Mouse (Mus musculus) limb, embryonic 10.5 days (tissue): ENCODE measurements around the gene Rbm4. TPM values are rescaled to one million over a fixed set of nuclear protein-coding genes. Genes with fewer than 3 reads are reported as not detected.

Source experiments
- DNase-seq: peaks from one replicate; pipeline ENCODE4 v3.0.0-alpha.2; 2017; ENCODE audit warnings: low spot score
- H3K27ac ChIP-seq: fragments of 300-500 bp; sonication (generic); 2 replicates; pipeline ENCODE4 v1.5.1; 2016; ENCODE audit warnings: mild to moderate bottlenecking
- H3K27me3 ChIP-seq: fragments of 300-500 bp; sonication (generic); 2 replicates; pipeline ENCODE4 v1.6.1; 2016; ENCODE audit warnings: low read depth, mild to moderate bottlenecking; ENCODE audit not compliant: poor library complexity, severe bottlenecking
- H3K36me3 ChIP-seq: fragments of 300-500 bp; sonication (generic); 2 replicates; pipeline ENCODE4 v1.6.1; 2016; ENCODE audit warnings: mild to moderate bottlenecking, moderate library complexity
- H3K4me1 ChIP-seq: fragments of 300-500 bp; sonication (generic); 2 replicates; pipeline ENCODE4 v1.6.1; 2016
- H3K4me3 ChIP-seq: fragments of 300-500 bp; sonication (generic); 2 replicates; pipeline ENCODE4 v1.5.1; 2016; ENCODE audit warnings: mild to moderate bottlenecking, moderate library complexity
- H3K9me3 ChIP-seq: fragments of 300-500 bp; sonication (generic); replicated peaks from 2 replicates; pipeline ENCODE4 v1.6.1; 2016; ENCODE audit warnings: mild to moderate bottlenecking
- WGBS: fragments of 180-500 bp; shearing (Covaris S2); methylation state at CpG from one replicate; pipeline ENCODE4 v1.1.7; 2016; 5-methylcytosine and 5-hydroxymethylcytosine counted together
- polyA plus RNA-seq: library from polyadenylated mRNA; unstranded; fragments of >200 nt; fragmentation: Nextera tagmentation; extraction: Ambion mirVana; gene quantifications from 2 replicates; pipeline ENCODE4 v1.2.1, GENCODE M21; 2016

Gene Rbm4
- polyA plus RNA-seq, 1 experiment from 2014 or later, result 108 TPM

DNA sequence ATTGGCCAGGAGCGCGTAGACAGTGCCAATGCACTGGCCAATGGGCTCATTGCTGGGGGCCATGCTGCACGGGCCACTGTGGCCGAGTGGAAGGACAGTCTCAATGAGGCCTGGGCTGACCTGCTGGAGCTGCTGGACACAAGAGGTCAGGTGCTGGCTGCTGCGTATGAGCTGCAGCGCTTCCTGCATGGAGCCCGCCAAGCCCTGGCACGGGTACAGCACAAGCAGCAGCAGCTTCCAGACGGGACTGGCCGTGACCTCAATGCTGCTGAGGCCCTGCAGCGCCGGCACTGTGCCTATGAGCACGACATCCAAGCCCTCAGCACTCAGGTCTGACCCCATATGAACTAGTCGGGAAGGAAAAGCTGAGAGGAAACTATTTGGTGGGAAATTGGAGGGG is 47.1 kb downstream of the Rbm4 start:
- WGBS, result 85% methylated on average over 14 of the region's 14 CpGs
- DNase-seq, result no peak
- Histone ChIP-seq H3K4me1 (no peaks in the 10 kb centered on the region), H3K4me3 (no peak overlapping the region), H3K9me3 (no peaks in the 10 kb centered on the region), H3K36me3 (peaks cover 63% of the 10 kb centered on the region), H3K27me3 (no peaks in the 10 kb centered on the region), H3K27ac (no peak overlapping the region)

DNA sequence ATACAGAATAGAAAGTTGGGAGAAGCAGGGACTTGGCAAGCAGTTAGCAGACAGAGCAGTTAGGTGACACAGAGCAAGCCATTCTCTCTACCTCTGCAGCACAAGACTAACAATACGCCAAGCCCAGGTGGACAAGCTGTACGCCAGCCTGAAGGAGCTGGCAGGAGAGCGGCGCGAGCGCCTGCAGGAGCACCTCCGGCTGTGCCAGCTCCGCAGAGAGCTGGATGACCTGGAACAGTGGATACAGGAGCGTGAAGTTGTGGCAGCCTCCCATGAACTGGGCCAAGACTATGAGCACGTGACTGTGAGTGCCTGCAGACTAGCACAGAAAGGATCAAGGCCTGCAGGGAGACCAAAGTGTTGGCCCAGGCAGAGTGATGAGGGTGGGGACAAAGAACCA is 48.0 kb downstream of the Rbm4 start:
- WGBS, result 94% methylated on average over 10 of the region's 10 CpGs

DNA sequence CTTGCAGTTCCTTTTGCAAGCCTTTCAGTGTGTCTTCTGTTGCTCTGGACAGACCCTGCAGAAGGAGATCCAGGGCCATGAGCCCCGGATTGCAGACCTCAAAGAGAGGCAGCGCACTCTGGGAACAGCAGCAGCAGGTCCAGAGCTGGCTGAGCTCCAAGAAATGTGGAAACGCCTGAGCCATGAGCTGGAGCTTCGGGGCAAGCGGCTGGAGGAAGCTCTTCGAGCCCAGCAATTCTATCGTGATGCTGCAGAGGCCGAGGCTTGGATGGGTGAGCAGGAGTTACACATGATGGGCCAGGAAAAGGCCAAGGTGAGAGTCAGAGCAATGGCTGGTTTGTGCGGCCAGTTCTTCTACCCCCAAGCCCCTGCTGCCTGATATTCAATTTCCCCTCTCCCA is 48.6 kb downstream of the Rbm4 start:
- Histone ChIP-seq H3K27ac (no peak overlapping the region), H3K36me3 (peaks cover 56% of the 10 kb centered on the region)
- WGBS, result 94% methylated on average over 9 of the region's 9 CpGs

More for the DNA sequence above, 48.0 kb downstream of the Rbm4 start:
- Histone ChIP-seq H3K9me3 (no peaks in the 10 kb centered on the region), H3K36me3 (peaks cover 62% of the 10 kb centered on the region), H3K27ac (no peak overlapping the region), H3K27me3 (no peaks in the 10 kb centered on the region), H3K4me1 (no peaks in the 10 kb centered on the region), H3K4me3 (no peak overlapping the region)
- no peak for DNase-seq

DNA sequence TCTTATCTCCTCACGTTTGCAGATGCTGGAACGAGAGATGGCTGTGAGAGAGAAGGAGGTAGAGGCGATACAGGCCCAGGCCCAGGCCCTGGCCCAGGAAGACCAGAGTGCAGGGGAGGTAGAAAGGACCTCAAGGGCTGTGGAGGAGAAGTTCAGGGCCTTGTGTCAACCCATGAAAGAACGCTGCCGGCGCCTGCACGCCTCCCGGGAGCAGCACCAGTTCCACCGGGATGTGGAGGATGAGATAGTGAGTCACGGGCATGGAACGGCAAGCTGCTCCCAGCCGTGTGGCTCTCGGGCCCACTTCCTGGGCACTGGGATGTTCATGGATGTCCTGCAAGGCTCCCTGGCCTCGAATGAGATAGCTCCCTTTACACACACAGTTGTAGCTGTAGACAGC is 49.7 kb downstream of the Rbm4 start:
- no peak for DNase-seq
- H3K4me1 ChIP-seq, result no peaks in the 10 kb centered on the region
- H3K27me3 ChIP-seq, result no peaks in the 10 kb centered on the region
- no peak overlapping the region for H3K4me3 ChIP-seq
- H3K27ac ChIP-seq, result no peak overlapping the region
- peaks cover 57% of the 10 kb centered on the region for H3K36me3 ChIP-seq
- 86% methylated on average over 14 of the region's 14 CpGs for WGBS
- no peaks in the 10 kb centered on the region for H3K9me3 ChIP-seq

More for the DNA sequence above, 48.6 kb downstream of the Rbm4 start:
- no peaks in the 10 kb centered on the region for H3K27me3 ChIP-seq
- no peaks in the 10 kb centered on the region for H3K4me1 ChIP-seq
- no peaks in the 10 kb centered on the region for H3K9me3 ChIP-seq
- DNase-seq, result no peak
- no peak overlapping the region for H3K4me3 ChIP-seq

DNA sequence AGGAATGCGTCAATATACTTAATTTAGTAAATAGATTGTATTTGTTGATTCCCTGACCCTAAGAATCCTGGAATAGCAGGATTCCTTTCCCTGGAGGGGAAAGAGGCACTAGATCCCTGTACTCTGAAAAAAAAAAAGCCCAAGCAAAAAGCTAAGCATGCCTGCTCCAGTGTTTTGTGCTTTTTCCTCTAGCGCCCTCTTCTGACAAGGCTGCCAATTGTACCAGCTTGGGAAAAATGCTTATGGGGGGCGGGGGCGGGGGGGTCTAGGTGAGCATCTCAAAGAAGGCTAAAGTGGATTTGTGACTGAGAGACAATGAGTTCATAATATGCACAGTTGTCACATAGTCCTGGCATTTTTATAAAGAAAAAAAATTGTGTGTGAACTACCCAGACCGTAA is 50.2 kb downstream of the Rbm4 start:
- no peak for DNase-seq
- Histone ChIP-seq H3K27ac (no peak overlapping the region), H3K27me3 (no peaks in the 10 kb centered on the region), H3K9me3 (no peaks in the 10 kb centered on the region), H3K36me3 (peaks cover 54% of the 10 kb centered on the region), H3K4me3 (no peak overlapping the region), H3K4me1 (no peaks in the 10 kb centered on the region)
- 45% methylated on average over 5 of the region's 5 CpGs for WGBS

DNA sequence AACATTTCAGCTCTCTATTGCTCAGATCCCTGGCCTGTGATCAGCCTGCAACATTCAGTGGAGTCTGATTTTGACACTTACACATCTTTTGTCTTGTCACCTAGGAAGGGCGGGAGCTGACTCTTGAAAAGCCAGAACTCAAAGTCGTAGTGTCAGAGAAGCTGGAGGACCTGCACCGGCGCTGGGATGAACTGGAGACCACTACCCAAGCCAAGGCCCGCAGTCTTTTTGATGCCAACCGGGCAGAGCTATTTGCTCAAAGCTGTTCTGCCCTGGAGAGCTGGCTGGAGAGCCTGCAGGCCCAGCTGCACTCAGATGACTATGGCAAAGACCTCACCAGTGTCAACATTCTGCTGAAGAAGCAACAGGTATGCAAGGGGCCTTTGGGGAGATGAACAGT is 51.5 kb downstream of the Rbm4 start:
- 92% methylated on average over 6 of the region's 6 CpGs for WGBS
- DNase-seq, result no peak
- H3K36me3 ChIP-seq, result peaks cover 57% of the 10 kb centered on the region
- H3K4me1 ChIP-seq, result no peaks in the 10 kb centered on the region
- no peaks in the 10 kb centered on the region for H3K9me3 ChIP-seq
- H3K4me3 ChIP-seq, result no peak overlapping the region
- no peaks in the 10 kb centered on the region for H3K27me3 ChIP-seq
- H3K27ac ChIP-seq, result no peak overlapping the region

DNA sequence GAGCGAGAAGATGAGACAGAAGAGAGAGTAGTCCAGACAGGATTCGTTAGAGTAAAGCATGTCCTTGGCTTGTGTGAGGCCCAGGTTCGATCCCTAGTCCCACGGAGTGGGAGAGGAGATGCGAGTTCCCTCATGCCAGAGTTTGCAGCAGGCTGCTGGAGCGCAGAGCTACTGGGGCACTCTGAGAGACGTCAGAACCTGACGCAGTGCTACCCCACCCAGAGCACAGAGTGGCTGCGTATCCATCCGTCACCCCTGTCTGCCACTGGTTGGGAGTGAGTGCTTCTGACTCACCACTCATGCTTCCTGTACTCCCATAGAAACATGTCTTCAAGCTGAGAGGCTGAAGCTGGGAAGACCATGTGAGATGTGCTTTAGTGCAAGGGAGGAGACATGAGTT is 52.2 kb downstream of the Rbm4 start:
- Histone ChIP-seq H3K4me1 (no peaks in the 10 kb centered on the region), H3K27ac (no peak overlapping the region), H3K27me3 (no peaks in the 10 kb centered on the region), H3K36me3 (peaks cover 56% of the 10 kb centered on the region), H3K9me3 (no peaks in the 10 kb centered on the region), H3K4me3 (no peak overlapping the region)
- DNase-seq, result no peak
- WGBS, result 80% methylated on average over 10 of the region's 10 CpGs

DNA sequence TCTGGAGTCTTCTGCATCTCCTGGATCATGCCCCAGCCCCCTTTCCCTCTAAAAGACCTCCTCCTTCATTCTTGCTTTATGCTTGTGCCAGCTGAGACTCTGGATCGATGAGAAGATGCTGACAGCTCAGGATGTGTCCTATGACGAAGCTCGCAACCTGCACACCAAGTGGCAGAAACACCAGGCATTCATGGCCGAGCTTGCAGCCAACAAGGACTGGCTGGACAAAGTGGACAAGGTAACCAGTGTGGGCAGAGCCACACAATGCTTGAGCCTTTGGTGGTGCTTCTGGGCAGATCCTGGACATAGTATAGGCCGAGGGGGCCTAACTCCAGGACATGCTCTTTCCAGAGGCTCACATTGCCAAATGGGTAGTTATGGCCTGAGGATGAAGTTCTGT is 53.9 kb downstream of the Rbm4 start:
- H3K9me3 ChIP-seq, result no peaks in the 10 kb centered on the region
- H3K27ac ChIP-seq, result no peak overlapping the region
- WGBS, result 87% methylated on average over 5 of the region's 5 CpGs
- H3K4me1 ChIP-seq, result no peaks in the 10 kb centered on the region
- H3K36me3 ChIP-seq, result peaks cover 46% of the 10 kb centered on the region
- no peak overlapping the region for H3K4me3 ChIP-seq
- no peaks in the 10 kb centered on the region for H3K27me3 ChIP-seq
- no peak for DNase-seq

DNA sequence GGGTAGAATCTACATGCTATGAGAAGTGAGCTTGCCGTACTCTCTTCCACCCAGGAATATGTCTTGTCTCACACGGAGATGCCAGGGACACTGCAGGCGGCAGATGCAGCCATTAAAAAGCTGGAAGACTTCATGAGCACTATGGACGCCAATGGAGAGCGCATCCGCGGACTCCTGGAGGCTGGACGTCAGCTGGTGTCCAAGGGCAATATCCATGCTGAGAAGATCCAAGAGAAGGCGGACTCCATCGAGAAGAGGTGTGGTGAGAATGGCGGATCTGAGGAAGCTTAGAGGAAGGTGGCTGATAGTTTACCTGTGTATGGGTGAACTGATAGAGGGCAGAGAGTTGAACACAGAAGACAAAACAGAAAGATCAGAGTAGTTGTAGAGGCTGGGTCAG is 54.6 kb downstream of the Rbm4 start:
- Histone ChIP-seq H3K9me3 (no peaks in the 10 kb centered on the region), H3K27ac (no peak overlapping the region), H3K36me3 (peaks cover 46% of the 10 kb centered on the region), H3K4me1 (no peaks in the 10 kb centered on the region), H3K27me3 (no peaks in the 10 kb centered on the region), H3K4me3 (no peak overlapping the region)
- 90% methylated on average over 11 of the region's 11 CpGs for WGBS
- DNase-seq, result no peak

DNA sequence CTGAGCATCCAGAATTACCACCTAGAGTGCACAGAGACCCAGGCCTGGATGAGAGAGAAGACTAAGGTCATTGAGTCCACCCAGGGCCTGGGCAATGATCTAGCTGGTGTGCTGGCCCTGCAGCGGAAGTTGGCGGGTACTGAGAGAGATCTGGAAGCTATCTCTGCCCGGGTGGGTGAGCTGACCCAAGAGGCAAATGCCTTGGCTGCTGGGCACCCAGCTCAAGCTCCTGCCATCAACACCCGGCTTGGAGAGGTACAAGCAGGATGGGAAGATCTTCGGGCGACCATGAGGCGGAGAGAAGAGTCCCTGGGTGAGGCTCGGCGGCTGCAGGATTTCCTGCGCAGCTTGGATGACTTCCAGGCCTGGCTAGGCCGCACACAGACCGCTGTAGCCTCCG is 55.8 kb downstream of the Rbm4 start:
- Histone ChIP-seq H3K4me3 (no peak overlapping the region), H3K9me3 (no peaks in the 10 kb centered on the region), H3K27ac (no peak overlapping the region), H3K36me3 (peaks cover 51% of the 10 kb centered on the region), H3K4me1 (no peaks in the 10 kb centered on the region), H3K27me3 (no peaks in the 10 kb centered on the region)
- WGBS, result 92% methylated on average over 13 of the region's 13 CpGs
- DNase-seq, result no peak

Other genes starting within 250 kb of the Rbm4 start
- gene Lrfn4, start 178.2 kb downstream of the Rbm4 start, polyA plus RNA-seq, result 7.8 and 8.0 TPM in 2 replicates
- gene Rce1, start 168.3 kb downstream of the Rbm4 start, polyA plus RNA-seq, result 85.7 and 90.4 TPM in 2 replicates
- 1.5 and 4.5 TPM in 2 replicates for gene Gm960, start 95.2 kb downstream of the Rbm4 start, polyA plus RNA-seq
- gene Sptbn2, start 82.7 kb downstream of the Rbm4 start, polyA plus RNA-seq, result 3.4 and 4.2 TPM in 2 replicates
- 87.3 and 113 TPM in 2 replicates for gene Rbm4b, start 37.4 kb downstream of the Rbm4 start, polyA plus RNA-seq
- gene Gm21992, start 17.7 kb upstream of the Rbm4 start, polyA plus RNA-seq, result 32.7 and 33.8 TPM in 2 replicates
- 134 TPM in 2 replicates for gene Rbm14, start 17.7 kb upstream of the Rbm4 start, polyA plus RNA-seq
- gene Ccs, start 45.4 kb upstream of the Rbm4 start, polyA plus RNA-seq, result 48.9 and 55.3 TPM in 2 replicates
- not detected in 2 replicates for gene Ccdc87, start 45.5 kb upstream of the Rbm4 start, polyA plus RNA-seq
- 13.3 and 18.5 TPM in 2 replicates for gene Ctsf, start 61.2 kb upstream of the Rbm4 start, polyA plus RNA-seq
- gene Actn3, start 84.0 kb upstream of the Rbm4 start, polyA plus RNA-seq, result 1.6 and 2.7 TPM in 2 replicates
- 7.0 and 8.5 TPM in 2 replicates for gene Zdhhc24, start 84.8 kb upstream of the Rbm4 start, polyA plus RNA-seq
- gene Bbs1, start 112.7 kb upstream of the Rbm4 start, polyA plus RNA-seq, result 5.1 and 9.0 TPM in 2 replicates
- 196 and 198 TPM in 2 replicates for gene Dpp3, start 134.4 kb upstream of the Rbm4 start, polyA plus RNA-seq
- gene Peli3, start 149.2 kb upstream of the Rbm4 start, polyA plus RNA-seq, result 1.4 and 2.1 TPM in 2 replicates
- 161 and 187 TPM in 2 replicates for gene Mrpl11, start 168.2 kb upstream of the Rbm4 start, polyA plus RNA-seq
- gene Npas4, start 196.4 kb upstream of the Rbm4 start, polyA plus RNA-seq, result not detected in 2 replicates
- gene Slc29a2, start 230.0 kb upstream of the Rbm4 start, polyA plus RNA-seq, result 7.3 and 8.6 TPM in 2 replicates
- 35.5 and 35.6 TPM in 2 replicates for gene B4gat1, start 244.9 kb upstream of the Rbm4 start, polyA plus RNA-seq
- 1.8 and 3.1 TPM in 2 replicates for gene AC124502.3, start 245.0 kb upstream of the Rbm4 start, polyA plus RNA-seq
- 74.6 and 84.6 TPM in 2 replicates for gene Brms1, start 247.5 kb upstream of the Rbm4 start, polyA plus RNA-seq